ENCODE assay signal across 15 mouse cellular contexts in the genomic region with DNA sequence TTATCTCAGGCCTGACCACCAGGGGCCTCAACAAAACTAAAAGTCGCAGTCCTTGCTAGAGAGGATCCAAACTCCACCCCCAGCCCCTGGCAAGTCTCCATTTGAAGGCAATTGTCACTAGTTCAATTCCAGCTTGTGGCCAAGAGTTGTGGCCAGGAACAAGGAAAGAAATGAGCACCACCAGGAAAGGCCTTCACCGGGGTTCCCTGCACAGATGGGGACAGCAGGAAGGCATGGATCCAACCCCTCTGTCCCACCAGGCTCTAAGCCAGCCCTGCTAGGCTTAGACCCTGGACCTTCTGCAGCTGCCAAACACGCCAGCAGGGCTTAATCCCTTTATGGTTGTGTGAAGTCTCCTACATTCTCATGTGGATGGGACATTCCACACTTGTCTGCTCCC.
"Had no signal": no experiment of that assay in that cellular context is flagged by ENCODE, and none has a peak within 500 bp of the region (broad histone marks: within the 10 kb centered on the region; RNA-seq: fewer than 3 reads in every experiment).

No protein-coding gene starts in this region.

- H3K4me2 ChIP-seq: limb, embryonic 13.5 days; liver, embryonic 15.5 days; lung, embryonic 14.5 days; midbrain, embryonic 13.5 days; neural tube, embryonic 15.5 days had no signal

- H3K27ac ChIP-seq: kidney, postnatal 0 days; limb, embryonic 13.5 days; liver, embryonic 15.5 days; midbrain, embryonic 13.5 days; neural tube, embryonic 15.5 days had no signal

- H3K9ac ChIP-seq: limb, embryonic 13.5 days; liver, embryonic 15.5 days; lung, embryonic 14.5 days; neural tube, embryonic 15.5 days had no signal

- H3K36me3 ChIP-seq: limb, embryonic 13.5 days; liver, embryonic 15.5 days; midbrain, embryonic 13.5 days; neural tube, embryonic 15.5 days had no signal

- DNase-seq: kidney, adult 9 months; kidney, postnatal 36 days; layer of hippocampus, postnatal 36 days; lung, embryonic 14.5 days; lung, postnatal 10 days; lung, postnatal 4 days; right cerebral cortex, adult 18-20 months; right cerebral cortex, postnatal 25 days; thymus, postnatal 4 days had no signal

- H3K4me3 ChIP-seq: limb, embryonic 13.5 days; liver, embryonic 15.5 days; midbrain, embryonic 13.5 days; myocyte; neural tube, embryonic 15.5 days had no signal

- H3K27me3 ChIP-seq: midbrain, embryonic 13.5 days; neural tube, embryonic 15.5 days had no signal

- ATAC-seq: midbrain, embryonic 13.5 days had no signal

- H3K9me3 ChIP-seq: limb, embryonic 13.5 days; liver, embryonic 15.5 days; midbrain, embryonic 13.5 days; neural tube, embryonic 15.5 days had no signal

- H3K4me1 ChIP-seq: limb, embryonic 13.5 days; liver, embryonic 15.5 days had no signal
